Mouse (Mus musculus): ENCODE data around the gene Gm14548.
"Not testable (repeated sequence)": the region's sequence is repeated elsewhere in the genome, so short reads cannot be mapped to it uniquely, and the experiment has no call there.

Gene Gm14548

DNA sequence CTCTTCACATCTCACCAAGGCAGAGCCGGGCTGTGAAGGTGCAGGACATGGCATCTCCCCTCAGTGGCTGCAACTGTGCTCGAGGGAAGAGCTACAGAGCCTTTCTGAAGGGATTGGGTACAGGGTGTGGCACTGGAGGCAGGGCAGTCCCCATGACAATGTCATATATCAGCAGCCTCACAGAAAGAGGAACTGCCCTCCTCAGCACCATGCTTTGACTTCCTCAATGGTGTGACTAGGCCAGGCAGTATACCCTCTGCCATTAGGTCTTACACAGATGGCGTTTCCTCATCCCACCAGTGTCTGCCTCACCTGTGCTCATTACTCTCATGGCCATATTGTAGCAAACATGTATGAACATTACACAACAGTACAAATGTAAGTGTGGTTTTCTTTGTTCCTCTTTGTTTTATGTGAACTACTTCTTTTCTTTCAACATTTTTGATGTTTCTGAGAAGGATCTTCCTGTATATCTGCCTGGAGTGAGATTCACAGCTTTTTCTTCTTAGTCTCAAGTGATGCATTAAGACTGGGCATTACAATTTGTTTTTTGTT, at the start of gene Gm14548:
Gm14548 (minus strand) TSS at position 85 of the 555 bp plus-strand sequence.
- not testable (repeated sequence) for DNase-seq

GRCm38 (mm10) chr7:3946117-3946516, 48.2 kb upstream of the Gm14548 start:
- no peak for DNase-seq

DNA sequence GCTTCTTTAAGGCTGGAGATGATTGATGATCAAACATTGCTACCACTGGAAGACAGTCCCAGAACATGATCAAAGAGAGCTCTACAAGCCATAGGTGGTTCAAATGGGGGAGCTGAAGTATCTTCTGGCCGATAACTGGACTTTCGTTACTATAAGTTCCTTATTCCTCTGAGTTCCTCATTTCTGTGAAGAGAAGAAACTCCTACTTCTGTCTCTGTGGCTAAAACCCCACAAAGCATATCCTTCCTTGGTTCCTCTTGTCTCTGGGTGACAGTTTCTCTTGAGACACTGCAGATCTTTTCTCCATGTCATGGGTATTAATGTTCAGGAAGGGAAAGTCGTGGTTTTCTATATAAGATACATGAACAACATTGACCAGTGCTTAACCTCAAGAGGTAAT, 43.0 kb upstream of the Gm14548 start:
- DNase-seq: no peak

DNA sequence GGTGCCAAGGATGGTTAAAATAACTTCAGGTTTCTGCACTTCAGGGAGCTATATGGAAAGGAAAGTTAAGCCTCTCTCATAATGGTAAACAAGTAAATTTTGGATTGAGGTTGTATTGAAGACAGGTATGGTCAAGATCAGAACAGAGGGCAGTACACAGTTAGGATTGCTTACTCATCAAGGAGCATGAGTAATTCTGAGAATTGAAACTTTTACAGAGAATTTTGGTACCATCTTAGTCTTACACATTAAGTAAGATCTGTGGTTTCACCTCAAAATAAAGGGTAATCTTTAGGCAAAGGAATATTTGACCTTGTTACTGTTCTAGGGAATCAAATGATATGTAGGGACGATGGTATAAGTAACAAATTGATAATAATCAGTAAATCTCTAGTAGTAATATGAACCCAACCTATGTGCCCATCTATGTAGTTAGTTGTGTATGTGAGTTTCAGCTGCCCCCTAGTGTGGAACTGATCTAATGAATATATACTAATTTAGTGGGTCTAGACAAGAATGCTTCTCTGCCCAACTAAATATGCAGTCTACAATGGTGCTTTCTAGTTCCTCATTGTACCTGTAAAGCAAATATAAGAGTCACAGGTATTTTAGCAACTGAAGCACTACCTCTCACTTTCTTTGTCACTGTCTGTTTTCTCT, 42.1 kb upstream of the Gm14548 start:
- DNase-seq: no peak

- not testable (repeated sequence) for DNase-seq
These were observed 37.6 kb upstream of the Gm14548 start for GRCm38 (mm10) chr7:3935473-3935872.

GRCm38 (mm10) chr7:3915387-3915786, 17.5 kb upstream of the Gm14548 start, which contains the start of gene Lilra6:
Gene Lilra6 (minus strand): TSS chr7:3915503.
- not testable (repeated sequence) for DNase-seq

GRCm38 (mm10) chr7:3903704-3904103, 5.8 kb upstream of the Gm14548 start:
- DNase-seq: no peak

DNA sequence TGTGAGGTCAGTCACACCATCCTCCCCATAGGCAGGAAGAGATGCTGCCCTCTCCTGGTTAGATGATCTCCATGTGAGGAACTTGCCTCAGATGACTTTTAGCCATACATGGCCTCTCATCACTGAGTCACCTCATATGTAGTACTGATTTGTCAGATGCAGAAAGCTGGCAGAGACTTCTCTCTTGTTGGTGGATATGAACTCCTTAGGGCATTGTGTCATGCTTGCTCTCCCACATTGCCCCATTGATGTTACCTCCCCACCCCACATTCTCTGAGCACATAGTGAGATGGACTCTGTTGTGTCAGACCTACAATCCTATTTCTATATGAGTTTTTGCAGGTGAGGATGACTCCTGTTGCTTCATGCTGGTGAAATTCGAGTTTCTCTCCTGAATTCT, 22.9 kb downstream of the Gm14548 start:
- DNase-seq: not testable (repeated sequence)

DNA sequence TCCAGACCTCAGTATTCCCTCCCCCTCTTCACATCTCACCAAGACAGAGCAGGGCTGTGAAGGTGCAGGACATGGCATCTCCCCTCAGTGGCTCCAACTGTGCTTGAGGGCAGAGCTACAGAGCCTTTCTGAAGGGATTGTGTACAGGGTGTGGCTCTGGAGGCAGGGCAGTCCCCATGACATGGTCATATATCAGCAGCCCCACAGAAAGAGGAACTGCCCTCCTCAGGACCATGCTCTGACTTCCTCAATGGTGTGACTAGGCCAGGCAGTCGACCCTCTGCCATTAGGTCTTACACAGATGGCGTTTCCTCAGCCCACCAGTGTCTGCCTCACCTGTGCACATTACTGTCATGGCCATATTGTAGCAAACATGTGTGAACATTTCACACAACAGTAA, 53.0 kb downstream of the Gm14548 start, which contains the start of gene Pira2:
Pira2 (minus strand) TSS at position 101 of the 400 bp plus-strand sequence.
- not testable (repeated sequence) for DNase-seq

- not testable (repeated sequence) for DNase-seq
These were observed 60.1 kb downstream of the Gm14548 start for GRCm38 (mm10) chr7:3837854-3838253.

All from cerebellum, postnatal 10 days (tissue).